Mouse (Mus musculus) activated CD4-positive, CD25-positive, alpha-beta regulatory T cell, adult 9 weeks (primary cell): ENCODE measurements around the gene G3bp2. TPM values are rescaled to one million over a fixed set of nuclear protein-coding genes. Genes with fewer than 3 reads are reported as not detected.

Experiments used
- polyA plus RNA-seq: library from polyadenylated mRNA; unstranded; fragments of 100-300 nt; shearing (Covaris generic); gene quantifications from one replicate; pipeline ENCODE4 v1.2.1, GENCODE M21; 2017

Gene G3bp2
- polyA plus RNA-seq: 205 TPM

DNA sequence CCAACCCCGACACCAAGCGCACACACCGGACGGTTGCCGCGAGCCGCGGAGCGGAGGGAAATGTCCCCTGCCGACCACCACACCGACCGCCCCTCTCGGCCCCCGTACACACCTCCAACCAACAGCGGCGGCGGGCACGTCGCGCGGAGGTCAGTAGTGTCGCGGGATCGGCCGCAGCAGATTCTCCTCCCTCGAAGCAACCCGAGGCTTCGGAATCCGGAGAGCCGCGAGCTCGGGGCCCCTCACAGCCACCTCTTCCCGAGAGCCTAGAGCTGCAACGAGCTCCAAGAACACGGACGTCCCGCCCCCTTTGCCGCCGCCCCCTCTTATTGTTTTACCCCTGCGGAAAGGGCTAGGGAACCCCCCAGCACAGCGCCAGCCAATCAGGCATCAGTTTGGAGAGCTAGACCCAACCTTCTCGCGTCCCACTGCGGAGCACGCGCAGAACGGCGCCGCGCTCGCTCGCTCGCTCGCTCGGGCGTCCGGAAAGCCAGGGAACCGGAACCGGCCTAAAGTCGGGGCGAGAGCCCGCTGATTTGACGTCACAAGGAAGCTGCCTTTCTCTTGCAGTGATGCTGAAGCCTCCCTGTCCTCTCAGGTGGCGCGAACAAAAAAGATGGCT is at the start of gene G3bp2:
Gene G3bp2, minus strand, starts transcription at position 303 of the 622 bp plus-strand sequence.

DNA sequence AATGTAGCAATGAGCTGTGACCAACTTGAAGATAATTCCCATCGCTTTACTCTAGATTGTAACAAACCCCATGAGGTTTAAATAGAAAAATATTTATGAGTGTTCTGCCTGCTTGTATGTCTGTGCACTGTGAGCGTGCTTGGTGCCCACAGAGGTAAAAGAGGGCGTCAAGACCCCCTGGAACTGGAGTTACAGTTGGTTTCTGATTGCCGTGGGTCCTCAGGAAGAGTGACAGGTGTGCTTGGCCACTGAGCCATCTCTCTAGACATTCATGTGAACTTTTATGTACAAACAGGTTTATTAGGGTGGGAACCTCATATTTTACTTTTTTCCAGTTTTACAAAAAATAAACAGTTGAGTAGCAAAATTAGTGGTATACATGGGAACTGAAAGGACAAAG is 39.7 kb downstream of the G3bp2 start, which contains the start of gene Cdkl2:
Gene Cdkl2, minus strand, starts transcription at position 101 of the 400 bp plus-strand sequence.

Other genes with a start within 250 kb of the G3bp2 start
- gene Rchy1, start 120.7 kb downstream of the G3bp2 start, polyA plus RNA-seq: 114 TPM
- not detected for gene Odaph, start 96.2 kb downstream of the G3bp2 start, polyA plus RNA-seq
- gene Cdkl2, start 39.8 kb downstream of the G3bp2 start, polyA plus RNA-seq: 4.0 TPM
- gene Uso1, start 54.2 kb upstream of the G3bp2 start, polyA plus RNA-seq: 57.0 TPM
- gene U90926, start 131.7 kb upstream of the G3bp2 start, polyA plus RNA-seq: not detected
- gene Ppef2, start 172.6 kb upstream of the G3bp2 start, polyA plus RNA-seq: 0.50 TPM
- 12.7 TPM for gene Naaa, start 194.5 kb upstream of the G3bp2 start, polyA plus RNA-seq
- 48.7 TPM for gene Sdad1, start 226.8 kb upstream of the G3bp2 start, polyA plus RNA-seq
- 0.16 TPM for gene Cxcl9, start 244.4 kb upstream of the G3bp2 start, polyA plus RNA-seq
- 8.9 TPM for gene Art3, start 248.1 kb upstream of the G3bp2 start, polyA plus RNA-seq